Mouse (Mus musculus): ENCODE measurements around the gene Pak1. TPM values are rescaled to one million over a fixed set of nuclear protein-coding genes. Genes with fewer than 3 reads are reported as not detected.
A peak's percentile ranks its signal among the peaks of the same experiment; 100 is the strongest.

Gene Pak1
- polyA plus RNA-seq, 1 experiment from 2014 or later = 15.4 TPM

GRCm38 (mm10) chr7:97919742-97920141 lies 131.4 kb downstream of the Pak1 start, which contains the start of gene Gdpd4:
Gdpd4 (plus strand) TSS chr7:97919955.
- no peak within 1 kb of the TSS for H3K9ac ChIP-seq (ENCODE audit: low read length)
- no peak within 1 kb of the TSS for H3K27ac ChIP-seq (ENCODE audit: low read length)
- ATAC-seq (ENCODE audit: low read depth) = no peak
- H3K4me2 ChIP-seq (ENCODE audit: low read depth, low read length) = no peak within 1 kb of the TSS
- H3K4me3 ChIP-seq (ENCODE audit: low read length) = no peak within 1 kb of the TSS
- no peaks in the 10 kb centered on the region for H3K36me3 ChIP-seq (ENCODE audit: control insufficient read depth, insufficient read depth, low read length)
- 74% methylated on average over 12 of the region's 12 CpGs for WGBS
- no peaks in the 10 kb centered on the region for H3K9me3 ChIP-seq (ENCODE audit: control insufficient read depth, low read length)
- no peaks in the 10 kb centered on the region for H3K4me1 ChIP-seq (replicated peaks; ENCODE audit: control insufficient read depth, insufficient read depth, low read length)
- H3K27me3 ChIP-seq (ENCODE audit: control insufficient read depth, insufficient read depth, low read depth, low read length) = no peaks in the 10 kb centered on the region

GRCm38 (mm10) chr7:97925819-97926218 lies 137.5 kb downstream of the Pak1 start:
- peak; percentile 93 for ATAC-seq (ENCODE audit: low read depth)
- Histone ChIP-seq H3K4me1 (replicated peaks; ENCODE audit: control insufficient read depth, insufficient read depth, low read length) (no peaks in the 10 kb centered on the region), H3K27ac (ENCODE audit: low read length) (no peak overlapping the region), H3K9me3 (ENCODE audit: control insufficient read depth, low read length) (no peaks in the 10 kb centered on the region), H3K36me3 (ENCODE audit: control insufficient read depth, insufficient read depth, low read length) (no peaks in the 10 kb centered on the region), H3K4me2 (ENCODE audit: low read depth, low read length) (no peak overlapping the region), H3K27me3 (ENCODE audit: control insufficient read depth, insufficient read depth, low read depth, low read length) (no peaks in the 10 kb centered on the region), H3K4me3 (ENCODE audit: low read length) (no peak overlapping the region), H3K9ac (ENCODE audit: low read length) (no peak overlapping the region)
- WGBS = 37% methylated on average over 1 of the region's 1 CpGs

- H3K36me3 ChIP-seq (ENCODE audit: control insufficient read depth, insufficient read depth, low read length) = no peaks in the 10 kb centered on the region
- no peak overlapping the region for H3K27ac ChIP-seq (ENCODE audit: low read length)
- no peaks in the 10 kb centered on the region for H3K27me3 ChIP-seq (ENCODE audit: control insufficient read depth, insufficient read depth, low read depth, low read length)
- H3K9ac ChIP-seq (ENCODE audit: low read length) = no peak overlapping the region
- H3K9me3 ChIP-seq (ENCODE audit: control insufficient read depth, low read length) = no peaks in the 10 kb centered on the region
- ATAC-seq (ENCODE audit: low read depth) = no peak
- H3K4me2 ChIP-seq (ENCODE audit: low read depth, low read length) = no peak overlapping the region
- WGBS = 80% methylated on average over 5 of the region's 5 CpGs
- no peaks in the 10 kb centered on the region for H3K4me1 ChIP-seq (replicated peaks; ENCODE audit: control insufficient read depth, insufficient read depth, low read length)
- no peak overlapping the region for H3K4me3 ChIP-seq (ENCODE audit: low read length)
Observed at GRCm38 (mm10) chr7:97926978-97927377, 138.6 kb downstream of the Pak1 start.

GRCm38 (mm10) chr7:97944485-97944884 lies 156.1 kb downstream of the Pak1 start:
- H3K36me3 ChIP-seq (ENCODE audit: control insufficient read depth, insufficient read depth, low read length) = no peaks in the 10 kb centered on the region
- no peak overlapping the region for H3K9ac ChIP-seq (ENCODE audit: low read length)
- H3K9me3 ChIP-seq (ENCODE audit: control insufficient read depth, low read length) = no peaks in the 10 kb centered on the region
- H3K27me3 ChIP-seq (ENCODE audit: control insufficient read depth, insufficient read depth, low read depth, low read length) = no peaks in the 10 kb centered on the region
- H3K4me3 ChIP-seq (ENCODE audit: low read length) = no peak overlapping the region
- 79% methylated on average over 1 of the region's 1 CpGs for WGBS
- no peak for ATAC-seq (ENCODE audit: low read depth)
- no peaks in the 10 kb centered on the region for H3K4me1 ChIP-seq (replicated peaks; ENCODE audit: control insufficient read depth, insufficient read depth, low read length)
- no peak overlapping the region for H3K27ac ChIP-seq (ENCODE audit: low read length)
- no peak overlapping the region for H3K4me2 ChIP-seq (ENCODE audit: low read depth, low read length)

Other genes with a start within 250 kb of the Pak1 start
- gene Aamdc, start 209.0 kb upstream of the Pak1 start, polyA plus RNA-seq (2015; fragmentation: Nextera tagmentation; extraction: Ambion mirVana) = 52.6 and 54.6 TPM in 2 replicates
- 18.6 and 18.7 TPM in 2 replicates for gene Rsf1, start 208.7 kb upstream of the Pak1 start, polyA plus RNA-seq (2015; fragmentation: Nextera tagmentation; extraction: Ambion mirVana)
- gene Clns1a, start 91.9 kb upstream of the Pak1 start, polyA plus RNA-seq (2015; fragmentation: Nextera tagmentation; extraction: Ambion mirVana) = 152 and 161 TPM in 2 replicates
- 4.8 and 8.1 TPM in 2 replicates for gene Aqp11, start 50.3 kb upstream of the Pak1 start, polyA plus RNA-seq (2015; fragmentation: Nextera tagmentation; extraction: Ambion mirVana)
- gene Gdpd4, start 131.4 kb downstream of the Pak1 start, polyA plus RNA-seq (2015; fragmentation: Nextera tagmentation; extraction: Ambion mirVana) = not detected in 2 replicates

Measured in lung, embryonic 16.5 days (tissue).